Mouse (Mus musculus) midbrain, embryonic 14.5 days (tissue): ENCODE measurements around the gene Kansl1. TPM values are rescaled to one million over a fixed set of nuclear protein-coding genes. Genes with fewer than 3 reads are reported as not detected.

Source experiments
- ATAC-seq: fragments of 200-750 bp; cut with Nextera tagmentation; 2 replicates; pipeline ENCODE4 v1.8.0; 2017; ENCODE audit warnings: moderate number of reproducible peaks, moderate library complexity; ENCODE audit not compliant: low FRiP score, low TSS enrichment
- DNase-seq: peaks from one replicate; pipeline ENCODE4 v3.0.0-alpha.2; 2015
- H3K27ac ChIP-seq: fragments of 300-500 bp; sonication (generic); replicated peaks from 2 replicates; pipeline ENCODE4 v1.5.1; 2014; ENCODE audit warnings: mild to moderate bottlenecking, low read depth, low read length, moderate library complexity
- H3K27me3 ChIP-seq: fragments of 300-500 bp; sonication (generic); 2 replicates; pipeline ENCODE4 v1.6.1; 2014; ENCODE audit warnings: low read length, control low read depth, mixed read lengths; ENCODE audit not compliant: control insufficient read depth, insufficient read depth
- H3K36me3 ChIP-seq: fragments of 300-500 bp; sonication (generic); 2 replicates; pipeline ENCODE4 v1.6.1; 2014; ENCODE audit warnings: low read length, control low read depth; ENCODE audit not compliant: control insufficient read depth, insufficient read depth
- H3K4me1 ChIP-seq: fragments of 300-500 bp; sonication (generic); 2 replicates; pipeline ENCODE4 v1.6.1; 2014; ENCODE audit warnings: mild to moderate bottlenecking, antibody characterized with exemption, low read length, control low read depth; ENCODE audit not compliant: control insufficient read depth, insufficient read depth
- H3K4me2 ChIP-seq: fragments of 300-500 bp; sonication (generic); 2 replicates; pipeline ENCODE4 v1.6.1; 2014; ENCODE audit warnings: mild to moderate bottlenecking, low read length, moderate library complexity
- H3K4me3 ChIP-seq: fragments of 300-500 bp; sonication (generic); replicated peaks from 2 replicates; pipeline ENCODE4 v1.5.1; 2014; ENCODE audit warnings: low read depth, low read length
- H3K9ac ChIP-seq: fragments of 300-500 bp; sonication (generic); replicated peaks from 2 replicates; pipeline ENCODE4 v1.6.1; 2014; ENCODE audit warnings: mild to moderate bottlenecking, low read length, moderate library complexity
- H3K9me3 ChIP-seq: fragments of 300-500 bp; sonication (generic); 2 replicates; pipeline ENCODE4 v1.6.1; 2016; ENCODE audit warnings: low read length, control low read depth, mixed read lengths; ENCODE audit not compliant: control insufficient read depth
- WGBS: fragments of 180-500 bp; shearing (Covaris S2); extraction: QIAGEN DNeasy Blood & Tissue Kit; methylation state at CpG from one replicate; pipeline ENCODE4 v1.1.7; 2014; 5-methylcytosine and 5-hydroxymethylcytosine counted together
- polyA plus RNA-seq: library from polyadenylated mRNA; unstranded; fragments of >200 nt; fragmentation: Nextera tagmentation; extraction: Ambion mirVana; gene quantifications from 2 replicates; pipeline ENCODE4 v1.2.1, GENCODE M21; 2014

Gene Kansl1
- polyA plus RNA-seq, 1 experiment from 2014 or later = 39.2 TPM

DNA sequence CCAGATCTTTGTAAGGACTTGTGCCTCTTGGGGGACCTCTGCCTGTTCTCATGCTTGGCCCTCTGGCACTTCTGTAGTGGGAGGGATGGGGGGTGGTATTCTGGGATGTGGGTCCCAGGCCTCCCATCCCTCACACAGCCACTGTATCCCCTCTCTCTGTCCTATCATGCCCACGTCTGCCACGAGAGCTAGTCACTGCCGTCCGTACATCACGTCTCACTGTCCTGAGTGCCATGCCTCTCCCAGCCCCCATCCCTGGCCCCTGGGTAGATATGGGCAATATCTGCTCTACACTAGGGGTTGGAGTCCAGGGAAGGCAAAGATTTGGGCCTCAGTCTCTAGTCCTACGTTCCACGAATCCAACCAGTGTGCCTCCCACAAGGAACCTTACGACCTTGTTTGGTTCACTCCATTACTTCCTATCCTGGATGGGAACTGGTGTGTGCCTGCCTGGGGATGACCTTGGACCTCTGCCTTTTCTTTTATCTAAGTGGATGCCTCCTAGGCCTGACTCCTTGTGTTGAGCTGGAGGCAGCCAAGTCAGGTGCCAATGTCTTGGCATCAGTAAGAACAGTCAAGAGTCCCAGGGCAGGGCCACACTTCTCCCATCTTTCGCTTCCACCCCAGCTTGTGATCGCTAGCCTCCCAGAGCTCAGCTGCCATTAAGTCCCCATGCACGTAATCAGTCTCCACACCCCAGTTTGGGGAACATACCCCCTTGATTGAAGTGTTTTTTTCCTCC lies 139.3 kb downstream of the Kansl1 start:
- peaks cover 66% of the 10 kb centered on the region for H3K36me3 ChIP-seq
- ATAC-seq (no peak), DNase-seq (no peak)
- H3K4me2 ChIP-seq = no peak overlapping the region
- no peaks in the 10 kb centered on the region for H3K4me1 ChIP-seq
- no peak overlapping the region for H3K4me3 ChIP-seq
- WGBS = 88% methylated on average over 11 of the region's 11 CpGs
- no peak overlapping the region for H3K27ac ChIP-seq
- no peak overlapping the region for H3K9ac ChIP-seq
- H3K9me3 ChIP-seq = no peaks in the 10 kb centered on the region
- H3K27me3 ChIP-seq = no peaks in the 10 kb centered on the region

DNA sequence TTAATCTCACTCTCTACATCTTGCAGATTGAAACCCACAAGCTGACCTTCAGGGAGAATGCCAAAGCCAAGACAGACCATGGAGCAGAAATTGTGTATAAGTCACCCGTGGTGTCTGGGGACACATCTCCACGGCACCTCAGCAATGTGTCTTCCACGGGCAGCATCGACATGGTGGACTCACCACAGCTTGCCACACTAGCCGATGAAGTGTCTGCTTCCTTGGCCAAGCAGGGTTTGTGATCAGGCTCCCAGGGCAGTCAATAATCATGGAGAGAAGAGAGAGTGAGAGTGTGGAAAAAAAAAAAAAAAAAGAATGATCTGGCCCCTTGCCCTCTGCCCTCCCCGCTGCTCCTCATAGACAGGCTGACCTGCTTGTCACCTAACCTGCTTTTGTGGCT lies 140.7 kb downstream of the Kansl1 start:
- Histone ChIP-seq H3K9ac (no peak overlapping the region), H3K9me3 (no peaks in the 10 kb centered on the region), H3K36me3 (peaks cover 58% of the 10 kb centered on the region), H3K27ac (no peak overlapping the region), H3K4me3 (no peak overlapping the region), H3K27me3 (no peaks in the 10 kb centered on the region), H3K4me2 (no peak overlapping the region), H3K4me1 (no peaks in the 10 kb centered on the region)
- ATAC-seq (no peak), DNase-seq (no peak)
- WGBS = 90% methylated on average over 6 of the region's 6 CpGs

- Histone ChIP-seq H3K9me3 (no peaks in the 10 kb centered on the region), H3K36me3 (peaks cover 58% of the 10 kb centered on the region)
These were observed 141.2 kb downstream of the Kansl1 start for GRCm38 (mm10) chr11:104327462-104327861.

GRCm38 (mm10) chr11:104322142-104322541 lies 146.5 kb downstream of the Kansl1 start:
- no peaks in the 10 kb centered on the region for H3K9me3 ChIP-seq
- ATAC-seq = no peak
- H3K4me2 ChIP-seq = no peak overlapping the region
- no peak for DNase-seq
- no peak overlapping the region for H3K4me3 ChIP-seq
- peaks cover 16% of the 10 kb centered on the region for H3K4me1 ChIP-seq
- 33% methylated on average over 4 of the region's 4 CpGs for WGBS
- no peaks in the 10 kb centered on the region for H3K27me3 ChIP-seq
- no peak overlapping the region for H3K9ac ChIP-seq
- H3K36me3 ChIP-seq = peaks cover 30% of the 10 kb centered on the region
- no peak overlapping the region for H3K27ac ChIP-seq

More at GRCm38 (mm10) chr11:104327462-104327861, 141.2 kb downstream of the Kansl1 start:
- no peak for ATAC-seq
- Histone ChIP-seq H3K4me3 (no peak overlapping the region), H3K4me2 (no peak overlapping the region), H3K27me3 (no peaks in the 10 kb centered on the region), H3K4me1 (no peaks in the 10 kb centered on the region), H3K27ac (no peak overlapping the region), H3K9ac (no peak overlapping the region)
- no peak for DNase-seq
- WGBS = 93% methylated on average over 1 of the region's 1 CpGs

DNA sequence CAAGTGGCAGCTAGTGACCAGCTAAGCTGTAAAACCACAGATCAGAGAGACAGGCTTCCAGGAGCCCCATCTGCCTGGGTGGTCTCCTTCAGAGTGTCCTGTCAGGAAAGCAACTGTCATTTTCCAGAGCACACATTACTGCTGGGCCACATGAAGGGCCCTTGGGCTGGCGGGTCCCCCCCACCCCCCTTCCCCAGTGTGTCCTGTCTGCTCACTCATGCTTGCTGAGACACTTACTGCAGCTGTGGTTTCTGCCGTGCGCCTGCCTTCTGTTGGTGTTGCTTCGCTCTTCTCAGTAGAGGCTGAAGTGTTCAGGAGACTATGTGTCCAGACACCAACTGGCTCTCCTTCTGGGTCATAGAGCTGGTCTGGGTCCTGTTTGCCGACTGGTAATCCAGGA lies 148.2 kb downstream of the Kansl1 start:
- DNase-seq (no peak), ATAC-seq (no peak)
- no peak overlapping the region for H3K27ac ChIP-seq
- peaks cover 16% of the 10 kb centered on the region for H3K4me1 ChIP-seq
- H3K9me3 ChIP-seq = no peaks in the 10 kb centered on the region
- H3K4me2 ChIP-seq = no peak overlapping the region
- WGBS = 43% methylated on average over 5 of the region's 5 CpGs
- no peak overlapping the region for H3K9ac ChIP-seq
- no peaks in the 10 kb centered on the region for H3K27me3 ChIP-seq
- H3K4me3 ChIP-seq = no peak overlapping the region
- peaks cover 32% of the 10 kb centered on the region for H3K36me3 ChIP-seq

GRCm38 (mm10) chr11:104318940-104319781 lies 149.5 kb downstream of the Kansl1 start:
- peak overlapping the region; percentile 42; the same call in 1 of the 2 replicates for H3K27ac ChIP-seq

DNA sequence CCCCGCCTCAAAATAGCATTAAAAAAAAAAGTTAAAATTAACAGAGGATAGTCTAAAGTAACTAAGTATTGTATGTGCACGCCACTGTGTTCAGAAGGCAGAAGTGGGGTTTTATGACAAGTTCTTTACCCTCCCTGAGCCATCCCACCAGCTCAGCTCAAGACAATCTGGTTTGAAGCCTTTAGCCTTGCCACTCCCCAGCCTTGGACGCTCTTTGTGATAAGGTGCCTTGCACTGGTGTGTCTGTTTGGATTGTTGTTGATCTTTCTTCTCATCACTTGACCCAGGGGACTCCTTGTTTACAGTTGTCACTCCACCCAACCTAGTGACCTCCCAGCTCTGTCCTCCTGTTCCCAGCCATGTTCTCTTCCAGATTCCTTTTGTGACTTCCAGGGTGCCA lies 151.0 kb downstream of the Kansl1 start:
- H3K4me2 ChIP-seq = no peak overlapping the region
- no peak overlapping the region for H3K9ac ChIP-seq
- 87% methylated on average over 3 of the region's 3 CpGs for WGBS
- DNase-seq (no peak), ATAC-seq (no peak)
- H3K27ac ChIP-seq = no peak overlapping the region
- H3K4me1 ChIP-seq = peaks cover 16% of the 10 kb centered on the region
- no peaks in the 10 kb centered on the region for H3K27me3 ChIP-seq
- H3K9me3 ChIP-seq = no peaks in the 10 kb centered on the region
- H3K4me3 ChIP-seq = no peak overlapping the region
- peaks cover 47% of the 10 kb centered on the region for H3K36me3 ChIP-seq

More at GRCm38 (mm10) chr11:104318940-104319781, 149.5 kb downstream of the Kansl1 start:
- Histone ChIP-seq H3K4me1 (peaks cover 16% of the 10 kb centered on the region), H3K4me2 (peak overlapping the region; percentile 49), H3K9me3 (no peaks in the 10 kb centered on the region), H3K27me3 (no peaks in the 10 kb centered on the region), H3K9ac (peak overlapping the region; percentile 14), H3K36me3 (peaks cover 39% of the 10 kb centered on the region), H3K4me3 (peak overlapping the region; percentile 17)
- DNase-seq (peak; percentile 72), ATAC-seq (peak; percentile 46)
- under 1% methylated on average over 24 of the region's 24 CpGs for WGBS

- H3K9me3 ChIP-seq = no peaks in the 10 kb centered on the region
- H3K9ac ChIP-seq = no peak overlapping the region
- ATAC-seq (no peak), DNase-seq (no peak)
- no peak overlapping the region for H3K4me2 ChIP-seq
- 81% methylated on average over 16 of the region's 16 CpGs for whole genome bisulfite sequencing
- peaks cover 16% of the 10 kb centered on the region for H3K4me1 ChIP-seq
- no peak overlapping the region for H3K27ac ChIP-seq
- H3K27me3 ChIP-seq = no peaks in the 10 kb centered on the region
- no peak overlapping the region for H3K4me3 ChIP-seq
- H3K36me3 ChIP-seq = peaks cover 45% of the 10 kb centered on the region
These were observed 151.8 kb downstream of the Kansl1 start for GRCm38 (mm10) chr11:104316685-104317400.
